Mouse (Mus musculus) forebrain, embryonic 14.5 days (tissue): ENCODE results near the gene Gtpbp1. TPM values are rescaled to one million over a fixed set of nuclear protein-coding genes. Genes with fewer than 3 reads are reported as not detected.
A peak's percentile ranks its signal among the peaks of the same experiment; 100 is the strongest.

Experiments used
- ATAC-seq: fragments of 200-750 bp; cut with Nextera tagmentation; 2 replicates; pipeline ENCODE4 v1.8.0; 2017; ENCODE audit warnings: mild to moderate bottlenecking, moderate library complexity
- DNase-seq: peaks from one replicate; pipeline ENCODE4 v3.0.0-alpha.2; 2015; ENCODE audit warnings: low spot score
- H3K27ac ChIP-seq: fragments of 300-500 bp; sonication (generic); 2 replicates; pipeline ENCODE4 v1.5.1; 2014; ENCODE audit warnings: low read depth, mild to moderate bottlenecking, control low read depth, low read length, moderate library complexity
- H3K27me3 ChIP-seq: fragments of 300-500 bp; sonication (generic); replicated peaks from 2 replicates; pipeline ENCODE4 v1.6.1; 2014; ENCODE audit warnings: low read length, control low read depth, mixed read lengths; ENCODE audit not compliant: control insufficient read depth, insufficient read depth
- H3K36me3 ChIP-seq: fragments of 300-500 bp; sonication (generic); 2 replicates; pipeline ENCODE4 v1.6.1; 2014; ENCODE audit warnings: low read length, control low read depth; ENCODE audit not compliant: control insufficient read depth, insufficient read depth
- H3K4me1 ChIP-seq: fragments of 300-500 bp; sonication (generic); 2 replicates; pipeline ENCODE4 v1.6.1; 2014; ENCODE audit warnings: antibody characterized with exemption, low read length, control low read depth; ENCODE audit not compliant: control insufficient read depth, insufficient read depth
- H3K4me2 ChIP-seq: fragments of 300-500 bp; sonication (generic); 2 replicates; pipeline ENCODE4 v1.6.1; 2014; ENCODE audit warnings: mild to moderate bottlenecking, control low read depth, low read length
- H3K4me3 ChIP-seq: fragments of 300-500 bp; sonication (generic); 2 replicates; pipeline ENCODE4 v1.5.1; 2014; ENCODE audit warnings: low read depth, low read length, control low read depth
- H3K9ac ChIP-seq: fragments of 300-500 bp; sonication (generic); 2 replicates; pipeline ENCODE4 v1.6.1; 2014; ENCODE audit warnings: mild to moderate bottlenecking, low read length, control low read depth, moderate library complexity
- H3K9me3 ChIP-seq: fragments of 300-500 bp; sonication (generic); replicated peaks from 2 replicates; pipeline ENCODE4 v1.6.1; 2016; ENCODE audit warnings: low read length, control low read depth, mixed read lengths; ENCODE audit not compliant: control insufficient read depth
- WGBS: fragments of 180-500 bp; shearing (Covaris S2); extraction: QIAGEN DNeasy Blood & Tissue Kit; methylation state at CpG from one replicate; pipeline ENCODE4 v1.1.7; 2014; 5-methylcytosine and 5-hydroxymethylcytosine counted together
- polyA plus RNA-seq: library from polyadenylated mRNA; unstranded; fragments of >200 nt; fragmentation: Nextera tagmentation; extraction: Ambion mirVana; gene quantifications from 2 replicates; pipeline ENCODE4 v1.2.1, GENCODE M21; 2014

Gene Gtpbp1
- polyA plus RNA-seq, 1 experiment from 2014 or later: 36.2 TPM

DNA sequence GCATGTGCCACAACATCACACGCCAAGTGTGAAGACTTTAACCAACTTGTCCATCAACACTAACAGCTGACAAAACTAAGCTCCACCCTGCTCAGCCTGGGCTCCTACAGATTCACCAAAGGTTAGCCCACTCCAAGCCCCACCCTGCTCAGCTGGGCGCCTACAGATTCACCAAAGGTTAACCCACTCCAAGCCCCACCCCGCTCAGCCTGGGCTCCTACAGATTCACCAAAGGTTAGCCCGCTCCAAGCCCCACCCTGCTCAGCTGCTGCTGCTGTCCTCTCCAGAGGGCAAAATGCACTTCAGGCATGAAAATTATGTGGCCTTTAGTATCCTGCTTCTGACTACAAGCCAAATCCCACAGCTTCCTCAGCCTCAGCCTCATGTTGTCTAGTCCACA is 8.7 kb upstream of the Gtpbp1 start:
- Histone ChIP-seq H3K4me2 (no peak overlapping the region), H3K27ac (no peak overlapping the region), H3K9ac (no peak overlapping the region), H3K9me3 (no peaks in the 10 kb centered on the region), H3K4me1 (peaks cover 34% of the 10 kb centered on the region), H3K4me3 (no peak overlapping the region), H3K36me3 (peaks cover 14% of the 10 kb centered on the region), H3K27me3 (no peaks in the 10 kb centered on the region)
- ATAC-seq: no peak
- 91% methylated on average over 4 of the region's 4 CpGs for WGBS
- no peak for DNase-seq

DNA sequence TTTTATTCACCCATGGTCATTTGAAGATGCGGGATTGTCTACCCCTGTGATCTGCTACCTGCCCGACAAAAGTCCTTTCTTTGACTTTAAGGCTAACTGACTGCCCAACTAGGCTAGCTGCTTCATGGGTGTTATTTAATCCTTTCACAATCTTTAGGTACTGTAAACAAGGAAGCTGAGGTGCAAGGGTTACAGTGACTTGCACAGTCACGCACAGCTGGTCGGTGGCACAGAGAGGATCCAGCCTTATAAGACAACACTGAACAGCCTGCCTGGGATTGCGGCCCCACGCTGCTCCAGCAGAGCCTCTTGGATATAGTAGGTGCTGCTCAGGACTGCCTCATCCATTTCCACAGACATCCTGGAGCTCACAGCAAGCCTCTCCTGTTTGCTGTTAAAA is 7.5 kb upstream of the Gtpbp1 start:
- no peaks in the 10 kb centered on the region for H3K9me3 ChIP-seq
- WGBS: 93% methylated on average over 6 of the region's 6 CpGs
- H3K4me2 ChIP-seq: 0 out of 2 replicates have a peak overlapping the region, but pooled peaks have one; percentile 12
- H3K27me3 ChIP-seq: no peaks in the 10 kb centered on the region
- H3K27ac ChIP-seq: no peak overlapping the region
- DNase-seq (no peak), ATAC-seq (no peak)
- no peak overlapping the region for H3K4me3 ChIP-seq
- peaks cover 34% of the 10 kb centered on the region for H3K4me1 ChIP-seq
- H3K9ac ChIP-seq: no peak overlapping the region
- H3K36me3 ChIP-seq: peaks cover 4% of the 10 kb centered on the region; the same call in 1 of the 2 replicates

DNA sequence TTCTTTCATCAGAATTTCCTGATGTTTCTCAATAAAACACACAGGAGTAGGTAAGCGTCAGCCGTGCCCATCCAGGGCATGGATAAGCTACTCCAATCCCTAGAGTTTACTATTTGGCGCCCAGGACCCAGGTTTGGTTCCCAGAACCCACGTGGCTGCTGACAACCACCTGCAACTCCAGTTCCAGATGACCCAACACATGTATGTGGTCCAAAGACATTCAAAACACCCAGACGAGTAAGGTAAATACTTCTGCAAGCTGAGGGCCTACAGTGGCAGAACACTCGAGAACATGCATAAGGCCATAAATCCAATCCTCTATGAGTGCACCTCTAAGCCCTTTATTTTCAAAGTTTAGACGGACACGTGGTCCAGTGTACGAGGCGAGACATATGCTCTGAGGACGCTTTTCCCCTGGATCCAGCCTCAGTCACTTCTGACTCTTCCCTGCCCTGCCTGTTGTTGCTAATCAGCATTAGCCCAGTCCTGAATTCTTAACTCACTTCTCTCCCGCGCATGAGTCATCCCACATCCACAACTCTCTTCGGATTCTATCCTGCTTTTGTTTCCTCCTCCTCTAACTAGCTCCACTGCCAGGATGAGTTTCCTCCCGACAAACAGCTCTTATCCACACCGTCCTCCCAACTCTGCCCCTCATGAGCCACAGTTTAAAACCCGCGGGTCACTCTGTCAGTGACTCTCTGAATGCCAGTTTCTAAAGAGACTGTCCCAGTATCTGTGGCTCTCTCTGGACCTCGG is 6.8 kb upstream of the Gtpbp1 start:
- H3K4me2 ChIP-seq: peak overlapping the region; percentile 63
- 76% methylated on average over 19 of the region's 19 CpGs for WGBS
- H3K9ac ChIP-seq: peak overlapping the region; percentile 90
- peak overlapping the region; percentile 95 for H3K4me3 ChIP-seq
- no peak for ATAC-seq
- no peaks in the 10 kb centered on the region for H3K27me3 ChIP-seq
- 0 out of 2 replicates have a peak, but pooled peaks cover 4% of the 10 kb centered on the region for H3K36me3 ChIP-seq
- no peaks in the 10 kb centered on the region for H3K9me3 ChIP-seq
- H3K27ac ChIP-seq: no peak overlapping the region
- no peak for DNase-seq
- peaks cover 39% of the 10 kb centered on the region for H3K4me1 ChIP-seq

DNA sequence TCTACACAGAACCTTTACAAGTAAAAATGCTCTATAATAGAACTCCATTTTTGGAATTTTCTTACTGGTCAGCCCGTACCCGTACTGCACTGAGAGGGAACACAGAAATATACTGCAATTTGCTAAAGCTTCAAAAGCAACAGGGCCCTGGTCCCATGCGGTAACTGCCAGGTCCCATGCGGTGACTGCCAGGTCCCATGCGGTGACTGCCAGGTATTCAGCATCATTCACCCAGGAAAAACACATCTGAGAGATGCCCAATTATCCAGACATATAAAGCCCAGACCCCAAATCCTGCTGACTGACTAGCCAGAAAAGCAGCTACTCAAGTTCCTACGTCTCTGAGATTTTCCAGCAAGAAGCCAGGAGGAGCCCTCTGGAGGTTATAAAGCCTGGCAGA is 6.0 kb upstream of the Gtpbp1 start:
- H3K4me2 ChIP-seq: peak overlapping the region; percentile 63
- no peak overlapping the region for H3K27ac ChIP-seq
- H3K27me3 ChIP-seq: no peaks in the 10 kb centered on the region
- WGBS: 65% methylated on average over 6 of the region's 6 CpGs
- H3K4me3 ChIP-seq: peak overlapping the region; percentile 95
- ATAC-seq (no peak), DNase-seq (no peak)
- H3K36me3 ChIP-seq: 0 out of 2 replicates have a peak, but pooled peaks cover under 1% of the 10 kb centered on the region
- H3K9ac ChIP-seq: peak overlapping the region; percentile 90
- H3K4me1 ChIP-seq: peaks cover 40% of the 10 kb centered on the region
- H3K9me3 ChIP-seq: no peaks in the 10 kb centered on the region

DNA sequence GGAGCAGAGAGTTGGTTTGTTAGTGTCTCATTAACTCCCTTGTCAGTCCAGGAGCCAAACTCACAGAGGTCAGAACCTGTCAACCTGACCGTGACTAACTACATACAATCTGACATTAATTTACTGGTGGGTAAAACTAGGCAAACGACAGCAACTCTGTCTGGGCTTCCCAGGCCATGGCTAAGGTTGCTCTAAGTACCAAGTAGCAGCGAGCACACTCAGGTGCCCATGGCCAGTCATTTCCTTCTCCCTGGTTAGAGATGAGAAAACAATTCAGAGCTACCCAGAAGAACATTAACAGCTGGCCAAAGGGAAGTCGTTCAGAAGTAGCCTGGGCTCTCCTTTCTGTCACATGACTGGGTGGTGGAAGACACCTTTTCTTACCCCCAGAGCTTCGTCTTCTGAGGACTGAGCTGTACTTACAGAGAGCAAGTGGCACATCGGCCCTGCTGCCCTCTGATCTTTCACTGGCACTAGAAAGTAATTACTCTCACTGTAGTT is 5.5 kb upstream of the Gtpbp1 start:
- no peak for DNase-seq
- Histone ChIP-seq H3K4me2 (peak overlapping the region; percentile 63), H3K9ac (peak overlapping the region; percentile 90), H3K9me3 (no peaks in the 10 kb centered on the region), H3K36me3 (no peaks in the 10 kb centered on the region), H3K4me3 (peak overlapping the region; percentile 95), H3K4me1 (peaks cover 44% of the 10 kb centered on the region), H3K27me3 (no peaks in the 10 kb centered on the region), H3K27ac (no peak overlapping the region)
- WGBS: 54% methylated on average over 6 of the region's 6 CpGs
- no peak for ATAC-seq

DNA sequence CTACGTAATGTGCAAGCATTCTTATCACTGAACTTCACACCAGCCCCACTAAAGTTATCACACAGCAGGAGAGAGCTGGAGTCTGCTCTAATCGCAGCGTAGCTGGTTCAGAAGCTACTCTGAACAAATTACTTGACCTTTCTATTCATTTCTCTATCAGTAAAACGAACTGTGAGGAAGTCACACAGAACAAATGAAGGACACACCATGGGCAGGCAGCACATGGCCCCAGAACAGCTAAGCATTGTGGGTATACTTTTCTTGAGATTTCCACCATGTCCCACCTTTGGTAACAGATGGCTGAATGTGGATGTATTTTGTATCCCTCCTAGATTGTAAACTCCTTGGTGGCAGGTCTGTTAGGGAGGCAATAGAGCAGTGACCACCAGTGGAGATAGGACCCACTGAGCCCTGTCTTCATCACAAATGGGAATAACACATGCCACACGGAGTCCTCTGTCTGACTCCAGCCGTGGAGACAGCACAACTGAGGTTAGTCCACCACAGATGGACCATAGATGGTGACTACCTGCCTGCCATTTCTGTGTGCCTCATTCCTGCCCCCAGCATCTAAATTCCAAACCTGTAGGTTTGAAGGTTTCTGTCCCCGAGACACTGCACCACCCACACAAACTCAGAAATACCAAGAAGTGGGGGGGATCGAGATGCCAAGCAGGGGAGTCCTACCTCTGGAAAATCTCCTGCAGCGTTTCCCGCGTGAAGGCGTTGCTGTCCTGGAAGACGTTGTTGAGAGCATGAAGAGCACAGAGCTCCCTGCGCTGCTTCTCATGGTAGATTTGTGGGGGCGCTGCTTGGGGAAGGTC is 4.4 kb upstream of the Gtpbp1 start:
- Histone ChIP-seq H3K4me2 (peak overlapping the region; percentile 63), H3K4me1 (peaks cover 44% of the 10 kb centered on the region), H3K27ac (no peak overlapping the region), H3K4me3 (peak overlapping the region; percentile 95), H3K9me3 (no peaks in the 10 kb centered on the region), H3K36me3 (no peaks in the 10 kb centered on the region), H3K9ac (peak overlapping the region; percentile 90), H3K27me3 (no peaks in the 10 kb centered on the region)
- WGBS: 17% methylated on average over 15 of the region's 15 CpGs
- DNase-seq (no peak), ATAC-seq (no peak)

DNA sequence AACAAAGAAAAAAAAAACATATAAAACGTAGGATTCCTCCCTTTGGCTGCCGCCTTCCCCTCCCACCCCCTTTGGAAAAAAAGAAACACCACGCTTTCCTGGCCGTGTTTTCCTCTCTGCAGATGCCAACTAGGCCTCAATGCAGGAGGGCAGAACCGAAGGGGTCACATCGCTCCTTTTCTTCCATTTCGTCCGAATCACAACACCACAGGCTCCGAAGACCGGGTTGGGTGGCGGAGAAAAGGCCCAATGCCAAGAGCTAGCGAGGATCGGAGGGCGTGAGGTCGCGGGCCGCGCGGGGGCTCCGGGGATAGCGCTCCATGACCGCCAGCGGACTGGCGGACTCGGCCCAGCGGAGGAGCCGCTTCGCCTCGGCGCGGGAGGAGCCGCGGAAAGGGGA is 3.5 kb upstream of the Gtpbp1 start:
- peaks cover 53% of the 10 kb centered on the region for H3K4me1 ChIP-seq
- DNase-seq (peak; percentile 22), ATAC-seq (no peak)
- H3K27me3 ChIP-seq: no peaks in the 10 kb centered on the region
- no peaks in the 10 kb centered on the region for H3K9me3 ChIP-seq
- H3K36me3 ChIP-seq: no peaks in the 10 kb centered on the region
- peak overlapping the region; percentile 63 for H3K4me2 ChIP-seq
- H3K4me3 ChIP-seq: peak overlapping the region; percentile 95
- H3K27ac ChIP-seq: peak overlapping the region; percentile 90
- peak overlapping the region; percentile 90 for H3K9ac ChIP-seq
- WGBS: under 1% methylated on average over 29 of the region's 33 CpGs

DNA sequence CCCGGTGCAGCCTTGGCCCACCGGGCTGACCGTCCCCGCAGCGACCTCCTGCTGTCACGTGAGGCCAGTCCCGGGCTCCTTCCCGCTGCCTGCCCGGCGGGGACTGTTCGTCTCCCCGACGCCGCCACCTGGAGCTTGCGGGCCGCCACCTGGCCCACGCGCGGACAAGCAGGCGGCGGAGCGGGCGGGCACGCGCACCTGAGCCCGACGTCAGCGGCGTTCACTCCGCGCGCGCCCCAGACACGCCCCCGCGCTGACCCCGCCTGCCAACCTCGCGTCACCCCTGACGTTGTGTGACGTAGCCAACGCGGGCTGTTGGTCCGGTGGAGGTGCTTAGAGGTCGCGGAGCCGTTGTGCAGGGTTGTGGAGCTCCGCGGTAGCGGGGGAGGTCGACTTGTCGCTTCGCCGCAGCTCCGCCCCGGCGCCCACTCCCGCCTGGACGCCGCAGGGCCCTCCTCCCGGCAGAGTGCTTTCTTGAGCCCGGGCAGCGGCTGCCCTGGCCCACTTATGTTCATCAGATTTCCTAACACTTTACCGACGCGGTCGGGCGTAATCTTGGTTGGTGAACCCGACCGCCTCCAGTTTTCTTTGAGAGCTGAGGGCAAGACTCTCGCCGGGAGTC is 2.9 kb upstream of the Gtpbp1 start, which contains the start of gene Josd1:
TSS of gene Josd1 (minus strand) at position 274 of the 622 bp plus-strand sequence.
- H3K27me3 ChIP-seq: no peaks in the 10 kb centered on the region
- peak within 1 kb of the TSS; percentile 63 for H3K4me2 ChIP-seq
- peak within 1 kb of the TSS; percentile 90 for H3K27ac ChIP-seq
- H3K9me3 ChIP-seq: no peaks in the 10 kb centered on the region
- whole genome bisulfite sequencing: under 1% methylated on average over 65 of the region's 72 CpGs
- DNase-seq (peak; percentile 88), ATAC-seq (peak; percentile 38)
- no peaks in the 10 kb centered on the region for H3K36me3 ChIP-seq
- H3K4me3 ChIP-seq: peak within 1 kb of the TSS; percentile 95
- peak within 1 kb of the TSS; percentile 90 for H3K9ac ChIP-seq
- H3K4me1 ChIP-seq: peaks cover 59% of the 10 kb centered on the region
